Mouse (Mus musculus) heart, embryonic 16.5 days (tissue): ENCODE measurements around the gene Tmem214. TPM values are rescaled to one million over a fixed set of nuclear protein-coding genes. Genes with fewer than 3 reads are reported as not detected.

Source experiments
- ATAC-seq: fragments of 200-750 bp; cut with Nextera tagmentation; replicated peaks from 2 replicates; pipeline ENCODE4 v1.8.0; 2017; ENCODE audit warnings: moderate number of reproducible peaks; ENCODE audit not compliant: insufficient read depth, low FRiP score; ENCODE audit errors: extremely low read depth
- H3K27ac ChIP-seq: fragments of 300-500 bp; sonication (generic); 2 replicates; pipeline ENCODE4 v1.5.1; 2014; ENCODE audit warnings: mild to moderate bottlenecking, low read length, control low read depth, moderate library complexity
- H3K27me3 ChIP-seq: fragments of 300-500 bp; sonication (generic); 2 replicates; pipeline ENCODE4 v1.6.1; 2014; ENCODE audit warnings: low read length, mixed read lengths; ENCODE audit not compliant: control insufficient read depth, insufficient read depth
- H3K36me3 ChIP-seq: fragments of 300-500 bp; sonication (generic); 2 replicates; pipeline ENCODE4 v1.6.1; 2014; ENCODE audit not compliant: control insufficient read depth, insufficient read depth
- H3K4me1 ChIP-seq: fragments of 300-500 bp; sonication (generic); 2 replicates; pipeline ENCODE4 v1.6.1; 2014; ENCODE audit warnings: low read length, mixed read lengths; ENCODE audit not compliant: control insufficient read depth, insufficient read depth
- H3K4me2 ChIP-seq: fragments of 300-500 bp; sonication (generic); 2 replicates; pipeline ENCODE4 v1.6.1; 2014; ENCODE audit warnings: low read depth, mild to moderate bottlenecking, control low read depth, low read length
- H3K4me3 ChIP-seq: fragments of 300-500 bp; sonication (generic); 2 replicates; pipeline ENCODE4 v1.5.1; 2014; ENCODE audit warnings: mild to moderate bottlenecking, control low read depth, low read length
- H3K9ac ChIP-seq: fragments of 300-500 bp; sonication (generic); 2 replicates; pipeline ENCODE4 v1.6.1; 2014; ENCODE audit warnings: low read length, control low read depth
- H3K9me3 ChIP-seq: fragments of 300-500 bp; sonication (generic); replicated peaks from 2 replicates; pipeline ENCODE4 v1.6.1; 2016; ENCODE audit warnings: low read length; ENCODE audit not compliant: control insufficient read depth
- WGBS: fragments of 180-500 bp; shearing (Covaris S2); extraction: QIAGEN DNeasy Blood & Tissue Kit; methylation state at CpG from one replicate; pipeline ENCODE4 v1.1.7; 2014; 5-methylcytosine and 5-hydroxymethylcytosine counted together
- polyA plus RNA-seq: library from polyadenylated mRNA; unstranded; fragments of >200 nt; fragmentation: Nextera tagmentation; extraction: Ambion mirVana; gene quantifications from 2 replicates; pipeline ENCODE4 v1.2.1, GENCODE M21; 2015

Tmem214 gene
- polyA plus RNA-seq: 58.8 and 61.7 TPM in 2 replicates

GRCm38 (mm10) chr5:30867712-30868111 is at the start of gene Tmem214:
Gene Tmem214, plus strand, starts transcription at chr5:30868012.
- 96% methylated on average over 3 of the region's 3 CpGs for WGBS

GRCm38 (mm10) chr5:30818758-30819309 is 49.0 kb upstream of the Tmem214 start:
- Histone ChIP-seq H3K9ac (no peak overlapping the region), H3K4me2 (no peak overlapping the region), H3K9me3 (peaks cover 3% of the 10 kb centered on the region; the same call in 1 of the 2 replicates), H3K27me3 (no peaks in the 10 kb centered on the region), H3K36me3 (no peaks in the 10 kb centered on the region), H3K27ac (no peak overlapping the region), H3K4me1 (peaks cover 11% of the 10 kb centered on the region), H3K4me3 (no peak overlapping the region)
- no peak for ATAC-seq
- WGBS: 90% methylated on average over 8 of the region's 8 CpGs

More at GRCm38 (mm10) chr5:30867712-30868111, at the start of gene Tmem214:
- H3K9me3 ChIP-seq: no peaks in the 10 kb centered on the region
- H3K27me3 ChIP-seq: no peaks in the 10 kb centered on the region
- H3K4me3 ChIP-seq: no peak within 1 kb of the TSS
- H3K4me2 ChIP-seq: no peak within 1 kb of the TSS
- peaks cover 17% of the 10 kb centered on the region for H3K4me1 ChIP-seq
- peaks cover 16% of the 10 kb centered on the region for H3K36me3 ChIP-seq
- no peak within 1 kb of the TSS for H3K27ac ChIP-seq
- no peak for ATAC-seq
- no peak within 1 kb of the TSS; the same call in 1 of the 2 replicates for H3K9ac ChIP-seq

GRCm38 (mm10) chr5:30822689-30823088 is 45.1 kb upstream of the Tmem214 start:
- Histone ChIP-seq H3K9ac (no peak overlapping the region), H3K27me3 (no peaks in the 10 kb centered on the region), H3K36me3 (no peaks in the 10 kb centered on the region), H3K4me3 (no peak overlapping the region), H3K4me2 (no peak overlapping the region), H3K9me3 (peaks cover 3% of the 10 kb centered on the region; the same call in 1 of the 2 replicates), H3K27ac (no peak overlapping the region), H3K4me1 (peaks cover 4% of the 10 kb centered on the region)
- no peak for ATAC-seq
- WGBS: 73% methylated on average over 5 of the region's 5 CpGs

GRCm38 (mm10) chr5:30823091-30823490 is 44.7 kb upstream of the Tmem214 start:
- Histone ChIP-seq H3K4me2 (no peak overlapping the region), H3K9me3 (peaks cover 3% of the 10 kb centered on the region; the same call in 1 of the 2 replicates), H3K36me3 (no peaks in the 10 kb centered on the region), H3K27ac (no peak overlapping the region), H3K4me1 (peaks cover 4% of the 10 kb centered on the region), H3K4me3 (no peak overlapping the region), H3K27me3 (no peaks in the 10 kb centered on the region), H3K9ac (no peak overlapping the region)
- ATAC-seq: no peak
- 72% methylated on average over 3 of the region's 3 CpGs for WGBS

- H3K27ac ChIP-seq: no peak overlapping the region
- 91% methylated on average over 11 of the region's 11 CpGs for WGBS
- H3K9ac ChIP-seq: no peak overlapping the region
Observed at GRCm38 (mm10) chr5:30824124-30824988, 43.5 kb upstream of the Tmem214 start.

GRCm38 (mm10) chr5:30825166-30825565 is 42.6 kb upstream of the Tmem214 start:
- Histone ChIP-seq H3K4me2 (no peak overlapping the region), H3K36me3 (no peaks in the 10 kb centered on the region), H3K27ac (no peak overlapping the region), H3K4me3 (no peak overlapping the region), H3K4me1 (peaks cover 4% of the 10 kb centered on the region), H3K9me3 (peaks cover 3% of the 10 kb centered on the region; the same call in 1 of the 2 replicates), H3K27me3 (no peaks in the 10 kb centered on the region), H3K9ac (no peak overlapping the region)
- 52% methylated on average over 10 of the region's 10 CpGs for WGBS
- ATAC-seq: 0 out of 2 replicates have a peak, but pooled peaks have one; percentile 28

More at GRCm38 (mm10) chr5:30824124-30824988, 43.5 kb upstream of the Tmem214 start:
- H3K36me3 ChIP-seq: no peaks in the 10 kb centered on the region
- H3K4me2 ChIP-seq: no peak overlapping the region
- H3K4me1 ChIP-seq: peaks cover 4% of the 10 kb centered on the region
- H3K4me3 ChIP-seq: no peak overlapping the region
- H3K9me3 ChIP-seq: peaks cover 3% of the 10 kb centered on the region; the same call in 1 of the 2 replicates
- ATAC-seq: no peak
- H3K27me3 ChIP-seq: no peaks in the 10 kb centered on the region

- H3K36me3 ChIP-seq: no peaks in the 10 kb centered on the region
- WGBS: 67% methylated on average over 6 of the region's 6 CpGs
- peaks cover 4% of the 10 kb centered on the region for H3K4me1 ChIP-seq
- peaks cover 3% of the 10 kb centered on the region; the same call in 1 of the 2 replicates for H3K9me3 ChIP-seq
- H3K4me3 ChIP-seq: no peak overlapping the region
- H3K27ac ChIP-seq: no peak overlapping the region
- ATAC-seq: no peak
- no peak overlapping the region for H3K9ac ChIP-seq
- H3K4me2 ChIP-seq: no peak overlapping the region
- no peaks in the 10 kb centered on the region for H3K27me3 ChIP-seq
Observed at GRCm38 (mm10) chr5:30825821-30826220, 42.0 kb upstream of the Tmem214 start.

- H3K9ac ChIP-seq: no peak overlapping the region
- ATAC-seq: no peak
- no peak overlapping the region for H3K4me2 ChIP-seq
- no peaks in the 10 kb centered on the region for H3K27me3 ChIP-seq
- WGBS: 85% methylated on average over 3 of the region's 3 CpGs
- no peaks in the 10 kb centered on the region for H3K4me1 ChIP-seq
- no peaks in the 10 kb centered on the region; the same call in 1 of the 2 replicates for H3K9me3 ChIP-seq
- H3K4me3 ChIP-seq: no peak overlapping the region
- H3K36me3 ChIP-seq: no peaks in the 10 kb centered on the region
- H3K27ac ChIP-seq: no peak overlapping the region
Observed at GRCm38 (mm10) chr5:30833416-30833815, 34.4 kb upstream of the Tmem214 start.

GRCm38 (mm10) chr5:30839731-30840130 is 28.1 kb upstream of the Tmem214 start:
- H3K9ac ChIP-seq: no peak overlapping the region
- H3K27ac ChIP-seq: no peak overlapping the region
- H3K4me2 ChIP-seq: no peak overlapping the region
- H3K4me1 ChIP-seq: no peaks in the 10 kb centered on the region
- WGBS: 76% methylated on average over 2 of the region's 2 CpGs
- H3K4me3 ChIP-seq: no peak overlapping the region
- H3K27me3 ChIP-seq: no peaks in the 10 kb centered on the region
- H3K36me3 ChIP-seq: no peaks in the 10 kb centered on the region
- ATAC-seq: no peak
- H3K9me3 ChIP-seq: no peaks in the 10 kb centered on the region; the same call in 1 of the 2 replicates
